Mouse (Mus musculus): ENCODE measurements around the gene Tcaf2. TPM values are rescaled to one million over a fixed set of nuclear protein-coding genes. Genes with fewer than 3 reads are reported as not detected.

Gene Tcaf2
- polyA plus RNA-seq (2012): 0.04 TPM in 2 replicates

DNA sequence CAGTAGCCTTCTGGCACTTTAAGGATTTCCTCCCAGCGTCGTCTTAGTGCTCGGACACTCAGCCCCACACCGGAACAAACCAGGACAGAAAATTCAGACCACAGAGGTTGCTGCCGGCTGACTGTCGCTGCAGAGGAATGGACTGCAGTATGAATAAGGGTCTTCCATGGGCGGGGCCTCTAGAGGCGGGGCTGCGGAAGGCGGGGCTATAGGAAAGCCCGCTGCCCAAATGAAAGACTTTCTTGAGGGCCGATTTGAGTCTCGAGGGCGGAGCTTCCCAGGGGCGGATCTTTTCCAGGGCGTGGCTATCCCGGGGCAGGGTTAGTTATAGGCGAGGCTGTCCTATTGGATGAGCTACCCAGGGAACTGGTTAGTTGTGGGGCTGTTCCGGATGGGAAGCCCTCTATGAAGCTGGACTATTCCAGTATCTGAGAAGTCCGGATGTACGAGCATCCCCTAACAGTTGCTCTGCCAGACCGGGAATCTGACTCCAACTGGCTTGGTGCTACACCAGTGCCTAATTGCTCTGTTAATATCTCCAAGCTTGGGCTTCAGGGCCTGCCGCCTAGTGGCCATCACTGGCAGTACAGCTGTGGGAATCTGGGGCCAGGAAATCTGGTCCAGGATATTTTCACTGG is at the start of gene Tcaf2:
TSS of gene Tcaf2 (minus strand) at position 343 of the 638 bp plus-strand sequence.

DNA sequence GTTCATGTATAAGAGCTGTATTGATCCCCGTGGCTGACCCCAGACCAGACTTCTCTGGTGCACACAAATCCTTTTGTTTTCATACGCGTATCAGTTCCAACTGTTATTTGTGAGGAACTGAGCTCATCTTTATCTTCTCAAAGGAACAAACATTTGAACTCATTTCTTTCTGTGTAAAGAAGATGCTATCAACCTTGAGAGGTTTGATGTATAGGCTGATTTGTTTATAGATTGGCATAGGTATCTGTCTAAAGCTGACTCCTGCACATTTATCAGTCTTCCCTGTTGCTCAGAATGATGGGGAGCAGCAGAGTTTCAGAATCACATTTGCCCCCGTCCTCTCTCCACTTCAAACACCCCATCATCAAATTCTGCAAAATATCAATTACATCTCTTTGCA is 47.5 kb downstream of the Tcaf2 start, which contains the start of gene Tcaf3:
TSS of gene Tcaf3 (minus strand) at position 101 of the 400 bp plus-strand sequence.

Other genes with a start within 250 kb of the Tcaf2 start
- not detected in 2 replicates for gene Tas2r143, start 245.0 kb downstream of the Tcaf2 start, polyA plus RNA-seq (2012)
- gene Tas2r135, start 239.8 kb downstream of the Tcaf2 start, polyA plus RNA-seq (2012): not detected in 2 replicates
- gene Tas2r126, start 210.7 kb downstream of the Tcaf2 start, polyA plus RNA-seq (2012): 0.08 TPM in 1 of 2 replicates, not detected in the other
- not detected in 2 replicates for gene Olfr458, start 180.1 kb downstream of the Tcaf2 start, polyA plus RNA-seq (2012)
- gene Olfr457, start 168.9 kb downstream of the Tcaf2 start, polyA plus RNA-seq (2012): not detected in 2 replicates
- not detected in 2 replicates for gene Olfr456, start 158.0 kb downstream of the Tcaf2 start, polyA plus RNA-seq (2012)
- not detected in 2 replicates for gene Olfr455, start 97.7 kb downstream of the Tcaf2 start, polyA plus RNA-seq (2012)
- not detected in 2 replicates for gene Tcaf3, start 47.6 kb downstream of the Tcaf2 start, polyA plus RNA-seq (2012)
- 0.19 and 0.32 TPM in 2 replicates for gene Tcaf1, start 64.8 kb upstream of the Tcaf2 start, polyA plus RNA-seq (2012)
- gene Olfr453, start 94.1 kb upstream of the Tcaf2 start, polyA plus RNA-seq (2012): not detected in 2 replicates
- gene Olfr38, start 111.2 kb upstream of the Tcaf2 start, polyA plus RNA-seq (2012): not detected in 2 replicates
- not detected in 2 replicates for gene Olfr452, start 139.8 kb upstream of the Tcaf2 start, polyA plus RNA-seq (2012)
- gene Olfr450, start 166.7 kb upstream of the Tcaf2 start, polyA plus RNA-seq (2012): not detected in 2 replicates
- gene Olfr449, start 189.1 kb upstream of the Tcaf2 start, polyA plus RNA-seq (2012): not detected in 2 replicates
- gene Olfr448, start 245.2 kb upstream of the Tcaf2 start, polyA plus RNA-seq (2012): not detected in 2 replicates

All from megakaryocyte-erythroid progenitor cell, adult 5 weeks (primary cell).